In genomic region chr15:25812479-25812878, GRCm38 (mm10) we compare ENCODE assay signal across 14 mouse cellular contexts. TPM values are rescaled to one million over a fixed set of nuclear protein-coding genes. Genes with fewer than 3 reads are reported as not detected.
DNase-seq lines count a peak whose midpoint lies in the region; ATAC-seq and TF ChIP-seq lines count a peak whose summit lies in the region.
"Had no signal": no experiment of that assay in that cellular context is flagged by ENCODE, and none has a peak within 500 bp of the region (broad histone marks: within the 10 kb centered on the region; RNA-seq: fewer than 3 reads in every experiment).

No protein-coding gene starts in this region.

- DNase-seq in heart, postnatal 0 days (ENCODE audit: low spot score): no peak
- no peak for DNase-seq in heart, adult 2 months
- DNase-seq in B cell, adult 2 months: peak; percentile 53 to 55
- DNase-seq in R1 (ENCODE audit: low read depth, low spot score): peak; percentile 75
- DNase-seq in spleen, postnatal 36 days (ENCODE audit: low spot score in 2 of 2): peak; percentile 49
- DNase-seq in right cerebral cortex, adult 2 months (ENCODE audit: low spot score in 2 of 2): no peak
- no peak for DNase-seq in midbrain, postnatal 0 days (ENCODE audit: low spot score)
- DNase-seq: adrenal gland, postnatal 25 days; cerebellum, adult 11 months; heart, postnatal 14 days had no signal

- ATAC-seq in heart, postnatal 0 days (ENCODE audit: insufficient read depth, low read depth): no peak
- no peak for ATAC-seq in forebrain, embryonic 15.5 days (replicated peaks)
- no peak for ATAC-seq in midbrain, postnatal 0 days (ENCODE audit: low FRiP score)

- H3K27ac ChIP-seq in heart, postnatal 0 days (ENCODE audit: low read depth): no peak overlapping the region
- no peak overlapping the region for H3K27ac ChIP-seq in heart, adult 2 months
- no peak overlapping the region for H3K27ac ChIP-seq in forebrain, embryonic 15.5 days (replicated peaks)
- H3K27ac ChIP-seq in midbrain, postnatal 0 days (ENCODE audit: low read depth, low read length): no peak overlapping the region
- H3K27ac ChIP-seq: forebrain, embryonic 12.5 days; layer of hippocampus, adult 2 months had no signal

- peak overlapping the region; percentile 29 for H3K4me2 ChIP-seq in heart, postnatal 0 days (ENCODE audit: low read depth, low read length)
- no peak overlapping the region for H3K4me2 ChIP-seq in forebrain, embryonic 15.5 days (replicated peaks)
- no peak overlapping the region for H3K4me2 ChIP-seq in midbrain, postnatal 0 days (ENCODE audit: low read depth, low read length, poor library complexity, severe bottlenecking)
- H3K4me2 ChIP-seq: forebrain, embryonic 12.5 days; liver, embryonic 11.5 days had no signal

- TF ChIP-seq EP300 in heart, postnatal 0 days (IDR thresholded peaks at IDR 0.05; ENCODE audit: low read depth): no peak
- TF ChIP-seq EP300 in heart, adult 2 months (IDR thresholded peaks at IDR 0.05; ENCODE audit: insufficient read depth, low read depth, low read length): no peak

- WGBS in heart, postnatal 0 days: 60% methylated on average over 12 of the region's 12 CpGs
- 66% methylated on average over 12 of the region's 12 CpGs for WGBS in heart, adult 2 months
- WGBS in forebrain, embryonic 15.5 days: 72% methylated on average over 12 of the region's 12 CpGs
- WGBS in midbrain, postnatal 0 days: 85% methylated on average over 12 of the region's 12 CpGs

- no peak for TF ChIP-seq CTCF in heart, postnatal 0 days (IDR thresholded peaks at IDR 0.05; ENCODE audit: low read depth)
- no peak for TF ChIP-seq CTCF in heart, adult 2 months (IDR thresholded peaks at IDR 0.05)
- TF ChIP-seq CTCF in midbrain, postnatal 0 days (IDR thresholded peaks at IDR 0.05): no peak

- peaks cover 46% of the 10 kb centered on the region for H3K36me3 ChIP-seq in heart, postnatal 0 days (replicated peaks; ENCODE audit: control insufficient read depth, insufficient read depth, low read length)
- H3K36me3 ChIP-seq in heart, adult 2 months (ENCODE audit: control insufficient read depth, insufficient read depth, low read length): no peaks in the 10 kb centered on the region
- H3K36me3 ChIP-seq in forebrain, embryonic 15.5 days: peaks cover 46% of the 10 kb centered on the region
- H3K36me3 ChIP-seq in midbrain, postnatal 0 days (ENCODE audit: insufficient read depth, low read length): peaks cover 31% of the 10 kb centered on the region

- no peaks in the 10 kb centered on the region for H3K79me2 ChIP-seq in heart, adult 2 months (replicated peaks; ENCODE audit: control insufficient read depth, insufficient read depth, low read length)

- no peak overlapping the region for H3K4me3 ChIP-seq in heart, postnatal 0 days (ENCODE audit: low read depth, low read length)
- H3K4me3 ChIP-seq in heart, adult 2 months: no peak overlapping the region
- no peak overlapping the region for H3K4me3 ChIP-seq in forebrain, embryonic 15.5 days
- H3K4me3 ChIP-seq in midbrain, postnatal 0 days (ENCODE audit: low read depth, low read length): no peak overlapping the region
- H3K4me3 ChIP-seq: forebrain, embryonic 12.5 days; layer of hippocampus, adult 2 months had no signal

- H3K27me3 ChIP-seq in heart, postnatal 0 days (ENCODE audit: control insufficient read depth, insufficient read depth, low read length): no peaks in the 10 kb centered on the region
- H3K27me3 ChIP-seq in heart, adult 2 months (ENCODE audit: control insufficient read depth, insufficient read depth, low read length): no peaks in the 10 kb centered on the region
- H3K27me3 ChIP-seq in forebrain, embryonic 15.5 days: no peaks in the 10 kb centered on the region
- H3K27me3 ChIP-seq in midbrain, postnatal 0 days (ENCODE audit: insufficient read depth, low read length): no peaks in the 10 kb centered on the region
- H3K27me3 ChIP-seq: forebrain, embryonic 12.5 days had no signal

- no peaks in the 10 kb centered on the region for H3K4me1 ChIP-seq in heart, postnatal 0 days (ENCODE audit: control insufficient read depth, insufficient read depth)
- H3K4me1 ChIP-seq in heart, adult 2 months (ENCODE audit: control insufficient read depth, insufficient read depth, low read length): no peaks in the 10 kb centered on the region
- H3K4me1 ChIP-seq in forebrain, embryonic 15.5 days: no peaks in the 10 kb centered on the region
- H3K4me1 ChIP-seq in midbrain, postnatal 0 days (ENCODE audit: insufficient read depth, low read length): no peaks in the 10 kb centered on the region
- H3K4me1 ChIP-seq: forebrain, embryonic 12.5 days had no signal

- H3K9me3 ChIP-seq in heart, postnatal 0 days (replicated peaks; ENCODE audit: control insufficient read depth, low read length): peaks cover 11% of the 10 kb centered on the region
- H3K9me3 ChIP-seq in forebrain, embryonic 15.5 days: 0 out of 2 replicates have a peak, but pooled peaks cover 3% of the 10 kb centered on the region
- no peaks in the 10 kb centered on the region for H3K9me3 ChIP-seq in midbrain, postnatal 0 days (ENCODE audit: low read length)

- intact Hi-C loops in heart, adult 2 months (cut with DNase I): loop anchor here (5.0 kb wide), 2 partner anchors 35 to 90 kb away; no protein-coding TSS in a partner anchor

- TF ChIP-seq POLR2A in heart, adult 2 months (IDR thresholded peaks at IDR 0.05; ENCODE audit: insufficient read depth, low read depth, low read length): no peak

- no peak overlapping the region for H3K9ac ChIP-seq in heart, postnatal 0 days (replicated peaks; ENCODE audit: low read depth, low read length)
- no peak overlapping the region for H3K9ac ChIP-seq in heart, adult 2 months (ENCODE audit: low read depth, low read length)
- no peak overlapping the region for H3K9ac ChIP-seq in forebrain, embryonic 15.5 days (replicated peaks)
- no peak overlapping the region for H3K9ac ChIP-seq in midbrain, postnatal 0 days (replicated peaks; ENCODE audit: low read length, poor library complexity, severe bottlenecking)
- H3K9ac ChIP-seq: forebrain, embryonic 12.5 days had no signal

RNA-seq across cellular contexts. Expression of gene Retreg1, which starts 30.5 kb away (rescaled TPM):
- 157 and 230 TPM in 2 replicates for total RNA-seq in heart, postnatal 0 days (2014; rRNA removed; ENCODE audit: low replicate concordance)
- 141 and 142 TPM in 2 replicates for polyA plus RNA-seq in heart, postnatal 0 days (2015; fragmentation: Nextera tagmentation; extraction: Ambion mirVana)
- 100 to 1,000 TPM; 248 to 328 TPM for total RNA-seq in heart, adult 2 months (2021)
- polyA plus RNA-seq in heart, adult 2 months (2012; rRNA removed): 41.0 and 59.1 TPM in 2 replicates
- polyA plus RNA-seq in forebrain, embryonic 15.5 days (2015; fragmentation: Nextera tagmentation; extraction: Ambion mirVana): 6.2 and 7.6 TPM in 2 replicates
- 29.0 and 44.6 TPM in 2 replicates for total RNA-seq in midbrain, postnatal 0 days (2014; rRNA removed)
- polyA plus RNA-seq in midbrain, postnatal 0 days (2015; fragmentation: Nextera tagmentation; extraction: Ambion mirVana): 21.9 and 28.0 TPM in 2 replicates

Comparison
In these comparisons a context has a peak if more than half of its experiments do, and no peak if none do; other contexts are left out.
1. DNase-seq: peak in B cell, adult 2 months (2 of 2), R1 (single experiment) and spleen, postnatal 36 days (2 of 2); none in heart, postnatal 0 days (single experiment), heart, adult 2 months (0 of 2), right cerebral cortex, adult 2 months (0 of 2) and midbrain, postnatal 0 days (single experiment).